Mouse (Mus musculus) myocyte (in vitro differentiated cells): Measurements from ENCODE around the gene Lzic. TPM values are rescaled to one million over a fixed set of nuclear protein-coding genes. Genes with fewer than 3 reads are reported as not detected.

Source experiments
- H3K27me3 ChIP-seq: one replicate; pipeline ENCODE4 v1.6.1; 2011; ENCODE audit not compliant: control insufficient read depth, insufficient read depth, insufficient read length
- H3K36me3 ChIP-seq: one replicate; pipeline ENCODE4 v1.6.1; 2011; ENCODE audit not compliant: control insufficient read depth, insufficient read depth
- H3K4me2 ChIP-seq: one replicate; pipeline ENCODE4 v1.6.1; 2011; ENCODE audit warnings: low read depth, control low read depth
- H3K4me3 ChIP-seq: one replicate; pipeline ENCODE4 v1.5.1; 2011; ENCODE audit warnings: mild to moderate bottlenecking, control low read depth, moderate library complexity
- H3K79me2 ChIP-seq: one replicate; pipeline ENCODE4 v1.6.1; 2011; ENCODE audit not compliant: control insufficient read depth, insufficient read depth
- H3ac ChIP-seq: one replicate; pipeline ENCODE4 v1.6.1; 2011; ENCODE audit not compliant: control insufficient read depth, insufficient read length
- CEBPB ChIP-seq: IDR thresholded peaks from 2 replicates; pipeline ENCODE4 v1.6.1; 2011; ENCODE audit warnings: mild to moderate bottlenecking, moderate library complexity; ENCODE audit not compliant: poor library complexity, insufficient read depth, severe bottlenecking
- E2F4 ChIP-seq: IDR thresholded peaks from one replicate; pipeline ENCODE4 v1.6.1; 2011; ENCODE audit warnings: mild to moderate bottlenecking, control low read depth, moderate library complexity; ENCODE audit not compliant: insufficient read depth
- MAX ChIP-seq: IDR thresholded peaks from one replicate; pipeline ENCODE4 v1.6.1; 2011; ENCODE audit warnings: low read depth, mild to moderate bottlenecking, control low read depth
- MYOD1 ChIP-seq, 3 experiments: IDR thresholded peaks; one replicate each; pipeline ENCODE4 v1.6.1; 2011; ENCODE audit warnings: control low read depth in 2 of 3, low read depth in 2 of 3, mild to moderate bottlenecking in 2 of 3, moderate library complexity in 1 of 3; ENCODE audit not compliant: insufficient read length in 2 of 3, control insufficient read depth in 1 of 3
- MYOG ChIP-seq, 3 experiments: IDR thresholded peaks; one replicate each; pipeline ENCODE4 v1.6.1; 2011; ENCODE audit warnings: control low read depth in 2 of 3, low read depth in 2 of 3, mild to moderate bottlenecking in 2 of 3; ENCODE audit not compliant: insufficient read length in 2 of 3, control insufficient read depth in 1 of 3, insufficient read depth in 1 of 3
- POLR2A ChIP-seq: IDR thresholded peaks from one replicate; pipeline ENCODE4 v1.6.1; 2011; ENCODE audit warnings: low read depth, mild to moderate bottlenecking, control low read depth, moderate library complexity; ENCODE audit not compliant: insufficient read length
- POLR2AphosphoS2 ChIP-seq: IDR thresholded peaks from one replicate; pipeline ENCODE4 v1.6.1; 2011; ENCODE audit warnings: low read depth, control low read depth; ENCODE audit not compliant: insufficient read length
- REST ChIP-seq: IDR thresholded peaks from one replicate; pipeline ENCODE4 v1.6.1; 2011; ENCODE audit warnings: mild to moderate bottlenecking, control low read depth, moderate library complexity; ENCODE audit not compliant: insufficient read depth, insufficient read length
- SRF ChIP-seq: IDR thresholded peaks from one replicate; pipeline ENCODE4 v1.6.1; 2011; ENCODE audit warnings: low read depth; ENCODE audit not compliant: control insufficient read depth, insufficient read length
- TCF12 ChIP-seq: IDR thresholded peaks from one replicate; pipeline ENCODE4 v1.6.1; 2011; ENCODE audit warnings: mild to moderate bottlenecking, control low read depth; ENCODE audit not compliant: poor library complexity, insufficient read depth, severe bottlenecking
- TCF3 ChIP-seq: IDR thresholded peaks from one replicate; pipeline ENCODE4 v1.6.1; 2011; ENCODE audit warnings: low read depth, control low read depth; ENCODE audit not compliant: insufficient read length
- USF1 ChIP-seq: IDR thresholded peaks from one replicate; pipeline ENCODE4 v1.6.1; 2011; ENCODE audit warnings: low read depth, mild to moderate bottlenecking, control low read depth, moderate library complexity
- polyA plus RNA-seq: library from polyadenylated mRNA; unstranded; fragments of >200 nt; fragmentation: generic; extraction: Trizol; gene quantifications from one replicate; pipeline ENCODE4 v1.2.1, GENCODE M21; 2012; ENCODE audit warnings: missing spikeins

The Lzic gene
- 45.5 TPM for polyA plus RNA-seq

- H3K36me3 ChIP-seq, result peaks cover 16% of the 10 kb centered on the region
- peak within 1 kb of the TSS; percentile 67 for H3ac ChIP-seq
- no peaks in the 10 kb centered on the region for H3K27me3 ChIP-seq
- peak within 1 kb of the TSS; percentile 97 for H3K4me2 ChIP-seq
- peaks cover 36% of the 10 kb centered on the region for H3K79me2 ChIP-seq
- peak within 1 kb of the TSS; percentile 91 for H3K4me3 ChIP-seq
- TF ChIP-seq MAX (no peak), E2F4 (no peak), POLR2A (peak; percentile 60), USF1 (no peak), REST (no peak), SRF (peak; percentile 58), MYOD1 (IDR thresholded peaks at IDR 0.05; ENCODE audit: control insufficient read depth in 1 of 3, insufficient read length in 2 of 3, low read depth in 2 of 3) (peak in 1 of 3 experiments; percentile 34), MYOG (IDR thresholded peaks at IDR 0.05; ENCODE audit: control insufficient read depth in 1 of 3, insufficient read depth in 1 of 3, insufficient read length in 2 of 3, low read depth in 2 of 3) (peak in 2 of 3 experiments; percentile 23 to 57), CEBPB (no peak)
Measured at GRCm38 (mm10) chr4:149485053-149485824, at the start of gene Lzic, which contains the start of gene Nmnat1. Gene Lzic (plus strand): TSS chr4:149485229. Gene Nmnat1 (minus strand): TSS chr4:149485202.

GRCm38 (mm10) chr4:149440576-149440975 is 44.5 kb upstream of the Lzic start:
- Histone ChIP-seq H3K27me3 (no peaks in the 10 kb centered on the region), H3K79me2 (no peaks in the 10 kb centered on the region), H3ac (no peak overlapping the region), H3K4me3 (no peak overlapping the region), H3K36me3 (no peaks in the 10 kb centered on the region), H3K4me2 (no peak overlapping the region)
- TF ChIP-seq MYOD1 (IDR thresholded peaks at IDR 0.05; ENCODE audit: control insufficient read depth in 1 of 3, insufficient read length in 2 of 3, low read depth in 2 of 3) (no peak), USF1 (no peak), CEBPB (no peak), POLR2AphosphoS2 (no peak)

GRCm38 (mm10) chr4:149442436-149442835 is 42.6 kb upstream of the Lzic start:
- no peak overlapping the region for H3ac ChIP-seq
- H3K4me3 ChIP-seq, result no peak overlapping the region
- H3K4me2 ChIP-seq, result peak overlapping the region; percentile 49
- H3K27me3 ChIP-seq, result no peaks in the 10 kb centered on the region
- no peaks in the 10 kb centered on the region for H3K79me2 ChIP-seq
- TF ChIP-seq E2F4 (no peak), SRF (no peak), POLR2AphosphoS2 (no peak), CEBPB (peak; percentile 18; the same call in 1 of the 2 replicates)
- no peaks in the 10 kb centered on the region for H3K36me3 ChIP-seq

DNA sequence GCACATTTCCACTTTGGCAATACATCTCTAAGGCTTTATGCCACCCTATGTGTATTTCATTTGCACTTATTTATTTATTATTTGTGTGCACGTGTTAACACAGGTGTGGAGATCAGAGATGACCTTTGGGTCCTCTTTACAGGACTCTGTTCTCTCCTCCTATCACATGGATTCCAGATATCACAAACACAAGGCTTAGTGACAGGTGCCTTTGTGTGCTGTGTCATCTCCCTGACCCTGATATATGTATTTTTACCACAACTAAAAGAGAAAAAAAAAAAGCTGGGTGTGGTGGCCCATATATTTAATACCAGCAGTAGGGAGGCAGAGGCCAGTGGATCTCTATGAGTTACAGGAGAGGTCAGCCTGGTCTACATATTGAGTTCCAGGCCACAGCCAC is 40.6 kb upstream of the Lzic start:
- Histone ChIP-seq H3ac (no peak overlapping the region), H3K36me3 (no peaks in the 10 kb centered on the region), H3K4me3 (peak overlapping the region; percentile 9), H3K4me2 (peak overlapping the region; percentile 93), H3K79me2 (no peaks in the 10 kb centered on the region), H3K27me3 (no peaks in the 10 kb centered on the region)
- TF ChIP-seq MYOD1 (IDR thresholded peaks at IDR 0.05; ENCODE audit: control insufficient read depth in 1 of 3, insufficient read length in 2 of 3, low read depth in 2 of 3) (no peak), MAX (no peak), SRF (no peak), TCF3 (no peak), MYOG (IDR thresholded peaks at IDR 0.05; ENCODE audit: control insufficient read depth in 1 of 3, insufficient read depth in 1 of 3, insufficient read length in 2 of 3, low read depth in 2 of 3) (no peak), POLR2A (no peak), USF1 (no peak), POLR2AphosphoS2 (no peak), CEBPB (no peak), TCF12 (no peak), E2F4 (no peak), REST (no peak)

DNA sequence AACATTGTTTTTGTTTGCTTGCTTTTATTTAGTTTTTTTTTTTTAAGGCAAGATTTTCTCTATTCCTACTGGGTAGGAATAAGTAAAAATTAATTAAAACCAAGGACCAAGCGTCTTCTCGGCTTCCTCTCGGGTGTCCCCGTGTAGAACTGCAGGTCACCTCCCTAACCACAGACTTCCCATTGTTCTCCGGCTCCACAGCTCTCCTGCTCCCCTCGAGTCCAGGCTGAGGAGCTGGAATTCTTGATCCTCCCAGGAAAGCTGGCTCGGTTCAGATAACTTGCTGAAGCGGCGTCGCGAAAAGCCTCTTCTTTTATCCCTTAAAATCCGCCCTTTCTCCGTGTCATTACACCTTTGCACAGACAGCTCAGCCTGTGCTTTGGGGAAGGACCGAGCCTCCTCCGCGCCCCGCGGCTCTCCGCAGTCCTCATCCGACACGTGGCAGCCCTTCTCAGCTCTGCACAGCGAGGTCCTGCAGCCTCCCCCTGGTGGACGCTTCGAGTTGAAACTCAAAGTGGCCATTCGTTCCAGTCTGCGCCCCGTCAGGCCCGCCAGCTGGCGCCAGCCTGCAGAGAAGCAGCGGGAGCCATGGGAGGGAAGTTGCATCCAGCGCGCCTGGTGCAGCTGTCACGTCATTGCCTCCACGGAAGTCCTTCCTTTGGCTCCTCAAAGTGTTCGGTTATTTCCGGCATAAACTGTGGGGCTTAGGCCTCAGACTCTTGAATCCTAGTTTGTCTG is 39.9 kb upstream of the Lzic start:
- H3K4me3 ChIP-seq, result peak overlapping the region; percentile 9
- peak overlapping the region; percentile 93 for H3K4me2 ChIP-seq
- H3K27me3 ChIP-seq, result no peaks in the 10 kb centered on the region

More for the DNA sequence above, 39.9 kb upstream of the Lzic start:
- H3K36me3 ChIP-seq, result no peaks in the 10 kb centered on the region
- no peaks in the 10 kb centered on the region for H3K79me2 ChIP-seq
- no peak overlapping the region for H3ac ChIP-seq
- TF ChIP-seq MAX (peak; percentile 95), TCF3 (peak; percentile 76), POLR2AphosphoS2 (peak; percentile 85), MYOD1 (IDR thresholded peaks at IDR 0.05; ENCODE audit: control insufficient read depth in 1 of 3, insufficient read length in 2 of 3, low read depth in 2 of 3) (peak in 2 of 3 experiments; percentile 94 to 96), POLR2A (peak; percentile 85), REST (no peak), TCF12 (no peak), USF1 (peak; percentile 69), MYOG (IDR thresholded peaks at IDR 0.05; ENCODE audit: control insufficient read depth in 1 of 3, insufficient read depth in 1 of 3, insufficient read length in 2 of 3, low read depth in 2 of 3) (peak; percentile 72 to 97 (median 95))
